Mouse (Mus musculus): ENCODE measurements around the gene Cd3e. TPM values are rescaled to one million over a fixed set of nuclear protein-coding genes. Genes with fewer than 3 reads are reported as not detected.
"Not testable (repeated sequence)": the region's sequence is repeated elsewhere in the genome, so short reads cannot be mapped to it uniquely, and the experiment has no call there.

The Cd3e gene
- total RNA-seq (2015; ENCODE audit: low replicate concordance): 7.2 and 23.9 TPM in 2 replicates
- 1.0 and 6.5 TPM in 2 replicates for total RNA-seq (2017; ENCODE audit: low replicate concordance)

DNA sequence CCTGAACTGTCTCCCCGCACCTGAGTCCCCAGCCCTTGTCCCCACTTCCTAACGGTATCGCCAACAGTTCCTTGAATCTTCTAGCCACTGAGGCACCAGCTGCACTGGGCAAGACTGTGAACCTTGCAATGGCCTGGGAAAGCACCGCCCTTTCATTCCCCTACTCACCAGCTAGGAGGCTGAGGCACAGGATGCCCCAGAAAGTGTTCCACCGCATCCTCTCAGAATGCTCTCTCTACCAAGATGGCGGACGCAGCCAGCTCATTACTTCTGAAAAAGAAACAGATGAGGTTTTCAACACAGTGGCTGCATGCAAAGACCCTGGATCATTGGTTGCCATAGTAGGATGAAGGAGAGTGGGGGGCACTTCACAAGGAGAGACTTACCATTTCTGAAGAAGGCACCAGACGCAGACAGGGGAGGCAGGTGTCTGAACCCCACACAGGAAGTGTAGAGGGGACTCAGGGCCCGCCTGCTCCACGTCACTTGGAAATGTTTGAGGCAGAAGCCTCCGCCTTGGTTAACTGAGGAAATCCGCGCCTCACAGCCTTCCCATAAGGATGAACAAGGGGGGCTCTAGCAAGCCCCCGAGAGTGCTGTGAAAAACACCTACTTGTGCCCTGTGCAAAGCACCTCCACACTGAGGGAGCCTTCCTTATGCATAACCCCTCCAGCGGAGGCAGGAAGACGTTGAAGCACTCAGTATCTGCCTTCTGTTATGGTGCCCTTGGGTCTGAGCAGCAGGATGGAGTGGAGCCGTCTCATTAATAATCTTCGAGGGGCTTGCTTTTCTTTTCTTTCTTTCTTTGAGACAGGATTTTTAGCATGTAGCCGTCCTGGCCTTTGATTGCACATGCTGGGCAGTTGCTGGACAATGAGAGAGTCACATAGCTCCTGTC is at the start of gene Cd3e:
Gene Cd3e, minus strand, starts transcription at position 448 of the 899 bp plus-strand sequence.
- no peak for ATAC-seq (replicated peaks; ENCODE audit: low FRiP score, poor library complexity, severe bottlenecking)

DNA sequence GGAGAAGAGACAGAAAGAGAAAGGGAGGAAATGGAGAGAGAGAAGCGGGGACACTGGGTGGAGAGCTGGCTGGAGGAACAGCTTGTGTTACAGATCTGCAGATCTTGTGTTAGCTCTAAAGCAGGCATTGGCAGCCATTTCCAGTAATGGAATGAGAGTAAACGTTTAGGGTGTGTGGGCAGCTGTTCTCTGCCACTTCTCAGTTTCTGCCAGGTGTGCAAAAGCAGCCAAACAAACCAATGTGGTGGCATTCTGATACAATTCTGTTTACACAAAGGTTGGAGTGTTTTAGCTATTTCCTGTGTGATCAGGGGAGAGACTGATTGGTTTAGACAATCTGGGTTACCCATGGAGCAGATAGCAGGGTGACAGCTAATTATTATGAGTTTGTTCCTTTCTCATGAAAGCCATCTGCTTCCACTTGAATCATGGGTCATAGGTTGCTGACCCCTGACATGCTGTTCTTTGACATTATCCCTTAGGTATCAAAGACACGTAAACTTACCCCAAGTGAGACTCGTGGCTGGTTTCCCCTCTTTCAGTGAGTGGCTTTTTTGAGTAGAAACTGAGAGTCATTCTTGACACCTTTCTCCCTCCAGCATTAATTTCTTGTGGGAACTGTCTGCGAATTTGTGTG is 49.0 kb upstream of the Cd3e start:
- no peak for ATAC-seq (replicated peaks; ENCODE audit: low FRiP score, poor library complexity, severe bottlenecking)

DNA sequence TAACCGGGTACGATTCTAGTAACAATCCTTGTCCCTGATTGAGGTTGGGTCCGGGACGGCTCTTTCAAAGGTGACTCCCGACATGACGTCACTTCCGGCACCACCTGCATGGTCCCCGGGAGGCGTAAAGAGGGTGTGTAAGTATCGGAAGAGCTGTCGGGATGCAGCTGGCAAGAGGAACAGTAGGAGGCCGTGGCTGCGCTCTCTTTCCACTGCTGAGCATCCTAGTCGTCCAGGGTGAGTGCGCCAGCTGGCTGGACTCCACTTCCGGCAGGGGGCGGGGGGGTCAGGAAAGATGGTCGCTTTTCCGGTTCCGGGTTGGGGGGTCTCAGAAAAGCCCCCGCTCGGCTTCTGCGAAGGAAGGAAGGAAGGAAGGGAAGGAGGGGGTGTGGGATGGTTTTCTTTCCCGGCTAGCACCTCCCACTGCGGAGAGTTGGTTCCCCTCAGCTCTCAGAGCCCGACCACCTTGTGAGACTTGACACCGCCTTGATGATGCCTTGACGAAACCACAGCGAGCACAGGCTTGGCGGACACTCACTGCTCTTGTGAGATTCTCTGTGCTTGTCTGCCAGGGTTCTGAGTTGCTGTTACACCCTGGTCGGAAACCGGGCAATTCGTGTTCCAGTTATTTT is 45.8 kb upstream of the Cd3e start, which contains the start of gene Mpzl3:
Gene Mpzl3, plus strand, starts transcription at position 105 of the 632 bp plus-strand sequence.
- no peak for ATAC-seq (replicated peaks; ENCODE audit: low FRiP score, poor library complexity, severe bottlenecking)

DNA sequence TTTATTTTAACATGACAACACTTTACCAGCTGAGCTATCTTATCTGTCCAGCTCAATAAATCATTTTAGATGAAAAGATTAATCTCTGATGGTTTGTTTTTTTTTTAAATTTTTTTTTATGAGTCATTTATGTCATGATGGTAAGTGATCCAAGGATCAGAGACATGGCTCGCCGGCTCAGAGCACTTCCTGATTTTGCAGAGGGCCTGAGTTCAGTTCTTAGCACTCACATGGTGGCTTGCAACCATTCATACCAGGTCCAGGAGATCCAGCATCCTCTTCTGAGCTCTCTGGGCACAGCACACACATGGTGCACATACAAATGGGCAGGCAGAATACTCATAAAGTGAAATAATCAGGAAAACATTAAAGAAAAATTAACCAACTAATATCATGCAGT is 40.9 kb upstream of the Cd3e start:
- ATAC-seq (replicated peaks; ENCODE audit: low FRiP score, poor library complexity, severe bottlenecking): no peak

- no peak for ATAC-seq (replicated peaks; ENCODE audit: low FRiP score, poor library complexity, severe bottlenecking)
Observed at GRCm38 (mm10) chr9:45049731-45050130, 40.3 kb upstream of the Cd3e start.

GRCm38 (mm10) chr9:45048511-45048910 is 39.1 kb upstream of the Cd3e start:
- no peak for ATAC-seq (replicated peaks; ENCODE audit: low FRiP score, poor library complexity, severe bottlenecking)

- no peak for ATAC-seq (replicated peaks; ENCODE audit: low FRiP score, poor library complexity, severe bottlenecking)
Observed at GRCm38 (mm10) chr9:45046973-45047372, 37.5 kb upstream of the Cd3e start.

DNA sequence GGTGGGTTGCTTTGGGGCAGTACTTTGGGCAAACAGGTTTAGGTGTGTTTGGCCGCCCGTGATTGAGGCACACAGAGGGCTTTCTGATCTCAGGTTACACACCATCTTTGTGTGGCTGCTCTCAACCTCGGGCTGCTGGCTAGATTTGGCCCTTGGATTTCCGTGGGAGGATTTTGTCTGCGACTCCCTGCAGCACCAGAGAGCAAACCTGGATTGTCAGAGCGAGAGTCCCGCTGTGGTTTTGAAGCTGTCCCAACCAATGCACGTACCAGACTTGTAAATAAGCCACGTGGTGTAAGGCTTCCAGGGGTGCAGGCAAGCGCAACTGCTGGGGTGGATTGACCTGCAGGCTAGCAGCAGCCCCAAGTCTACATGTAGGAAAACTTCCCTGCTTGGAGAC is 33.5 kb upstream of the Cd3e start:
- no peak for ATAC-seq (replicated peaks; ENCODE audit: low FRiP score, poor library complexity, severe bottlenecking)

DNA sequence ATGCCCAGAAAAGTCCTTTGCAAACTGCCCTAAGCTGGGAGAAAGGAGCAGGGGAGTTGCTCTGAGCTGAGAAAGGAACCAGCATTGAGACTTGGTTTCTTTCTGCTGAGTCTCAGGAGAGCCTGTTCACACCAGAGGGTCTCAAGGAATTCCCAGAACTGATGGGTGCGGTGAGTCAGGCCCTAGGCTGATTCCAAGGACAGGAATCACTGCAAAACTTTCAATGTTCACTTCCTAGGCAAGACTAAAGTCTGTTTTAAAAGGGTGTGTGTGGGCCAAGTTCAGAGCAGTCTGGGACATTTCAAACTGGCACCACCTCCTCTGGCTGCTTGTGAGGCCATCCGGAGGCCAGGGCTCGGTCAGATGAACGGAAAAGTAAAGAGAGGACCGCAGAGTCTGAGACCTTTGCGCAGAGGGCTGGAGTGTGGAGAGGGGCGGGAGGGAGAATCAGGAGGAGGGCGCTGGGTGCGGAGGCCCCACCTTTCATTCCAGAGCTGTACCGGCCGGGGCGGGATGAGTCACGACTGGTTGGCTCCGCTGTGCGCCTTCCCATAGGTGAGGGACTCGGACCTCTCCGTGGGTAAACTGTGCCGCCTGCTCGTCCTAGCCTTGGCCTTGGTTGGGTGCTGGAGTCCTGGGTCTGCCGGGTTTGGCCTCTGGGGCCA is 32.8 kb upstream of the Cd3e start:
- ATAC-seq (replicated peaks; ENCODE audit: low FRiP score, poor library complexity, severe bottlenecking): no peak

DNA sequence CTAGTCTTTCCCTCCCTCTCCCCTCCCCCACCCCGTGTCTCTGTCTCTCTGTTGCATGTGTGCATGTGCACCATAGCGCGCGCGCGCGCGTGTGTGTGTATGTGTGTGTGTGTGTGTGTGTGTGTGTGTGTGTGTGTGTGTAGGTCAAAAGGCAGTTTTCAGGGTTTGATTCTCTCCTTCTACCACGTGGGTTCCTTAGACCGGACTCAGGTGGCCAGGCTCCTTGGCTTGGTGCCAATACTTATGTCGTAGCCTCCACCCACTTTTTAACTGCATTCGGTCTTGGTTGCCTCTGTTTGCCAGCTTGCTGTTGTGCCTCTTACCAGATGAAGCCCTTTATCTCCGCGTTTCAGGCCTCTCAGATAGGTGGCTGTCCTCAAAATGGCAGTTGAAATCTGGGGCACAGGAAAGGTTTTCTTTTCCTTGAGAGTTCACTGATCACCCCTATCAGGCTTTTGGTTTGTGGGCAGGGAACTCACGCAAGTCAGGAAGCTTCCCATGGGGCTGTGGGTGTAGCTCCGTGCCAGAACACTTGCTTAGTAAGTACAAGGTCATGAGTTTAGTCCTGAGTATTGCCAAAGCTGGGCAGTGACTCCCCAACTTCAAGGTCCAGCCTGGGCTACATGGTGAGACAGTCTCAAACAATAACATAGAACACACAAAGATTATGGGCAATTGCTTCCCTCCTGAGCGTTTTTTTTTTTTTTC is 31.9 kb upstream of the Cd3e start:
- ATAC-seq (replicated peaks; ENCODE audit: low FRiP score, poor library complexity, severe bottlenecking): no peak

DNA sequence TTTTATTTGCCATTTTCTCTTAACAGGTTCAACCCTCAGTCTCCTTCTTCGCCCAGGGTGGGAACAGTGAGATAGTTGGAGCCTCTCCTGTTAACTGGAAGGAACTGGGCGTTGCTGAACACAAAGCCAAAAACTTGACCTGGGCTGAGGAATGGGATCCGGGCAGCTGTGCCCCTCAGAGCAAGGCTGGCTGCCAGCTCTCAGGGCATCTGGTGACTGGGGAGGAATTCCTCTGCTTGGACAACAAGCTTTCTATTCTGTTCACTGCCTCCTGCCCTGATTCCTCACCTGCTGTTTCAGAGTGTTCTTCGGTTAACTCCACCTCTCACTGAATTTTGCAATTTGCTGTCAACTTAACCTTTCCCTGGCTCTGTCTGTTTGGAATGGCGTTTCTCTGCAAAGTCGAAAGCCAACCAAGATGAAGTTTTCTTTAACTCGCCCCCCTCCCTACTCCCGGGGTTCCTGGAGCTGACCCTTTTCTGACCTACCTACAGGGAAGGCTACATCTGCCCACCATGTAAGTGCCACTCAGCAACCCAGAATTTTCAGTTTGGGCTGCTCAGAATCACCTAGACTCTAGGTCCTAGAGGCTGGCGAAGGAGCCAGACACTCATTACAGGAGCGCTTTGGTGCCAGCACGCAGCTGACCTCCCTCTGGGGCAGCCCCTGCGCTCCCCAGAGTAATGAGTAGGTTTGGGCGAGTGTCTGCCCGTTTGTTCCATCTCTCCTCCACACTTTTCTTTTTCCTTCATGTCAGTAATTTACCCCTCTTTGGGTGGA is 30.8 kb upstream of the Cd3e start:
- ATAC-seq (replicated peaks; ENCODE audit: low FRiP score, poor library complexity, severe bottlenecking): no peak

DNA sequence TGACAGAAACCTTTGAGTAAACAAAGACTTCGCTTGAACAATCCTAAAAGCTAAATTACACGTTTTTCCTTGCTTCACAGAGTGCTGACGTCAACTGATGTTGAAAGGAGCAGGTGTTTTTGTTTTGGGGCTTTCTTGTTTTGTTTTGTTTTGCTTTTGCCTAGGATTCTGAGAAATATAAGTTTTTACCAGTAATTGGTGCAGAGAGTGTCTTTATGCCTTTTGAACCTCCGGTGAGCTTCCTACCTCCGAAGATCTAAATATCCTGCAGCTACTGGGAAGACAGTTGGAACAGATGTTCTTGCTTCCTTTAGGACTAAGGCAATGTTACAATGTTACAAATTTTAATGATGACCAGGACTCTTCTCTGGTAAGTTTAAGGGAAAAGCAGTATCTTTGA is 30.1 kb upstream of the Cd3e start, which contains the start of gene Mpzl2:
Gene Mpzl2, plus strand, starts transcription at position 301 of the 400 bp plus-strand sequence.
- no peak for ATAC-seq (replicated peaks; ENCODE audit: low FRiP score, poor library complexity, severe bottlenecking)

- ATAC-seq (replicated peaks; ENCODE audit: low FRiP score, poor library complexity, severe bottlenecking): not testable (repeated sequence)
Observed at GRCm38 (mm10) chr9:45037803-45038202, 28.4 kb upstream of the Cd3e start.

DNA sequence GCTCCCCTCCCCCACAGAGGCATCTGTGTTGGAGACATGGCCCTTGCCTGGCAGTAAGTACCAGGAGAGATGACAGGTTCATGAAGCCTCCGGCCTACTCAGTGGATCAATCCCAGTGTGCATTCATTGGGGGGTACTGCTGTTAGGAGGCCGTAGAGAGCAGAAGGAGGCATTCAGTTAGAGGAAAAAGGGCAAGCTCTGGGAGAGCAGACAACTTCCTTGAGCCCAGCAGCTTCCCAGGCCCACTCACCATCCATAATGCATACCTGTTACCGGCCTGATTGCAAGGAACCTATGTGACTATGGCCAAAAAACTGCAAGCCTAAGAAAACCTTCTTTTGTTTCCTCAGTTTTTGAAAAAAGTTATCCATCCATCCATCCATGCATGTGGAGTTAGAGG is 25.1 kb upstream of the Cd3e start:
- ATAC-seq (replicated peaks; ENCODE audit: low FRiP score, poor library complexity, severe bottlenecking): no peak

- no peak for ATAC-seq (replicated peaks; ENCODE audit: low FRiP score, poor library complexity, severe bottlenecking)
Observed at GRCm38 (mm10) chr9:45032261-45032660, 22.8 kb upstream of the Cd3e start.

- no peak for ATAC-seq (replicated peaks; ENCODE audit: low FRiP score, poor library complexity, severe bottlenecking)
Observed at GRCm38 (mm10) chr9:45030341-45030740, 20.9 kb upstream of the Cd3e start.

GRCm38 (mm10) chr9:45027376-45027775 is 17.9 kb upstream of the Cd3e start:
- no peak for ATAC-seq (replicated peaks; ENCODE audit: low FRiP score, poor library complexity, severe bottlenecking)

DNA sequence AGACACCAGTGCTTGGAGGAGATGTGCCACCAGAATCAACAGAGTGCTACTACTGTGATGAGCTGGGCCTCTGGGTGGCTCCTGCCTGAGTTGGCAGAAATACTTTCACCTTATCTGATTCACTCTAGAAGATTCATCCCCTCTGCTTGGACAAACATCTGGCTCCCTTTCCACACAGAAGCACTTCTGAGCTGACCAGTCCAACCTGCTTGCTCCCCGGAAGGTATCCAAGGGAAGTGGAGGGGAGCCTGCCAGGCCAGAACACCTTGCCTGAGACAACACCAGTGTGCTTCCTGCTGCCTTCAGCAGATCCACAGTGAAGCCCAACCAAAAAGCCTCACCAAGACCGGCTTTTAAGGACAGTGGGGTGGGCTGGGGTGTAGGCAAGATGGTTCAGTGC is 14.8 kb upstream of the Cd3e start:
- no peak for ATAC-seq (replicated peaks; ENCODE audit: low FRiP score, poor library complexity, severe bottlenecking)

- ATAC-seq (replicated peaks; ENCODE audit: low FRiP score, poor library complexity, severe bottlenecking): no peak
Observed at GRCm38 (mm10) chr9:45023638-45024037, 14.2 kb upstream of the Cd3e start.
